Mouse (Mus musculus) hindbrain, embryonic 14.5 days (tissue): ENCODE data around the gene Stac3. TPM values are rescaled to one million over a fixed set of nuclear protein-coding genes. Genes with fewer than 3 reads are reported as not detected.

Experiments used
- ATAC-seq: fragments of 200-750 bp; cut with Nextera tagmentation; 2 replicates; pipeline ENCODE4 v1.8.0; 2017; ENCODE audit warnings: moderate number of reproducible peaks, mild to moderate bottlenecking, moderate TSS enrichment, moderate library complexity; ENCODE audit not compliant: low FRiP score
- DNase-seq: peaks from one replicate; pipeline ENCODE4 v3.0.0-alpha.2; 2015; ENCODE audit warnings: low spot score
- H3K27ac ChIP-seq: fragments of 300-500 bp; sonication (generic); 2 replicates; pipeline ENCODE4 v1.5.1; 2014; ENCODE audit warnings: mild to moderate bottlenecking, moderate library complexity
- H3K27me3 ChIP-seq: fragments of 300-500 bp; sonication (generic); 2 replicates; pipeline ENCODE4 v1.6.1; 2014; ENCODE audit warnings: mild to moderate bottlenecking, low read length, mixed read lengths; ENCODE audit not compliant: control insufficient read depth, insufficient read depth
- H3K36me3 ChIP-seq: fragments of 300-500 bp; sonication (generic); replicated peaks from 2 replicates; pipeline ENCODE4 v1.6.1; 2014; ENCODE audit not compliant: control insufficient read depth, insufficient read depth
- H3K4me1 ChIP-seq: fragments of 300-500 bp; sonication (generic); replicated peaks from 2 replicates; pipeline ENCODE4 v1.6.1; 2014; ENCODE audit warnings: antibody characterized with exemption, low read length, mixed read lengths; ENCODE audit not compliant: control insufficient read depth, insufficient read depth
- H3K4me2 ChIP-seq: fragments of 300-500 bp; sonication (generic); replicated peaks from 2 replicates; pipeline ENCODE4 v1.6.1; 2014; ENCODE audit warnings: mild to moderate bottlenecking, moderate library complexity
- H3K4me3 ChIP-seq: fragments of 300-500 bp; sonication (generic); replicated peaks from 2 replicates; pipeline ENCODE4 v1.5.1; 2014; ENCODE audit warnings: mild to moderate bottlenecking, low read length
- H3K9ac ChIP-seq: fragments of 300-500 bp; sonication (generic); 2 replicates; pipeline ENCODE4 v1.6.1; 2014
- H3K9me3 ChIP-seq: fragments of 300-500 bp; sonication (generic); 2 replicates; pipeline ENCODE4 v1.6.1; 2016; ENCODE audit warnings: low read length; ENCODE audit not compliant: control insufficient read depth
- WGBS: fragments of 180-500 bp; shearing (Covaris S2); extraction: QIAGEN DNeasy Blood & Tissue Kit; methylation state at CpG from one replicate; pipeline ENCODE4 v1.1.7; 2014; 5-methylcytosine and 5-hydroxymethylcytosine counted together
- polyA plus RNA-seq: library from polyadenylated mRNA; unstranded; fragments of >200 nt; fragmentation: Nextera tagmentation; extraction: Ambion mirVana; gene quantifications from 2 replicates; pipeline ENCODE4 v1.2.1, GENCODE M21; 2014

The Stac3 gene
- polyA plus RNA-seq, 1 experiment from 2014 or later, result not detected

GRCm38 (mm10) chr10:127544375-127544774 lies 42.9 kb downstream of the Stac3 start:
- no peaks in the 10 kb centered on the region for H3K9me3 ChIP-seq
- H3K4me3 ChIP-seq, result no peak overlapping the region
- H3K9ac ChIP-seq, result no peak overlapping the region
- no peak overlapping the region for H3K4me2 ChIP-seq
- H3K36me3 ChIP-seq, result peaks cover 100% of the 10 kb centered on the region
- DNase-seq, result no peak
- H3K4me1 ChIP-seq, result no peaks in the 10 kb centered on the region
- no peak for ATAC-seq
- H3K27me3 ChIP-seq, result no peaks in the 10 kb centered on the region
- WGBS, result 95% methylated on average over 20 of the region's 20 CpGs
- H3K27ac ChIP-seq, result no peak overlapping the region

DNA sequence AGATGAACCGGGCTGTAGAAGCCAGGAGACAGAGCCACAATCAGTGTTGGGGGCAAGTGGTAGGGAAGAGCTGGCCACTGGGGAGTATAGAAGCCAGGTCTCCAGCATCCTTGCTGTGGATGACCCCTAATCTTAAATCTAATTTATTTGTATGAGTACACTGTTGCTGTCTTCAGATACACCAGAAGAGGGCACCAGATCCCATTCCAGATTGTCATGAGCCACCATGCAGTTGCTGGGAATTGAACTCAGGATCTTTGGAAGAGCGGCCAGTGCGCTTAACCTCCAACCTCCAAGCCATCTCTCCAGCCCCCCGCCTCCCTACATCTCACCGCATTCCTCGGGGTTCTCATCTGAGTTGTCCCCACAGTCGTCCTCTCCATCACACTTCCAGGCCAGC lies 45.0 kb downstream of the Stac3 start:
- peaks cover 100% of the 10 kb centered on the region for H3K36me3 ChIP-seq
- H3K4me1 ChIP-seq, result no peaks in the 10 kb centered on the region
- no peak overlapping the region for H3K4me2 ChIP-seq
- ATAC-seq (no peak), DNase-seq (no peak)
- H3K27ac ChIP-seq, result no peak overlapping the region
- H3K27me3 ChIP-seq, result no peaks in the 10 kb centered on the region
- no peaks in the 10 kb centered on the region for H3K9me3 ChIP-seq
- no peak overlapping the region for H3K9ac ChIP-seq
- H3K4me3 ChIP-seq, result no peak overlapping the region
- WGBS, result 93% methylated on average over 7 of the region's 7 CpGs

GRCm38 (mm10) chr10:127548236-127548635 lies 46.8 kb downstream of the Stac3 start:
- Histone ChIP-seq H3K4me2 (no peak overlapping the region), H3K9me3 (no peaks in the 10 kb centered on the region), H3K9ac (no peak overlapping the region), H3K36me3 (peaks cover 100% of the 10 kb centered on the region), H3K27ac (no peak overlapping the region), H3K4me3 (no peak overlapping the region), H3K27me3 (no peaks in the 10 kb centered on the region), H3K4me1 (no peaks in the 10 kb centered on the region)
- no peak for ATAC-seq
- DNase-seq, result no peak
- 93% methylated on average over 15 of the region's 15 CpGs for WGBS

DNA sequence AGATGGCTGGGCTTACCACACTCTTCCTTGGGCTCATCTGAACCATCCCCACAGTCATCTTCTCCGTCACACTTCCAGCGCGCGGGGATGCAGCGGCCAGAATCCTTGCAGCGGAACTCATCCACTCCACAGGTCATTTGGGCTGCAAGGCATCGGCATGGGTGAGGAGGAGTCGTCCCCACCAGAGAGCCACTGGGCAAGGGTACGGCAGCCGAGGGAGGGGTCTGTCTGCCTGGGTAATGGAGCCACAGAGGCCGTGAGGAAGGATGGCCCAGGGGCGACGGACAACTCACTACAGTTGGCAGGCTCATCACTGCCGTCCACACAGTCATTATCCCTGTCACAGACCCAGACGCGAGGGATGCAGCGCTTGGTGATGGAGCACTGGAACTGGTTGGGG lies 48.4 kb downstream of the Stac3 start:
- 84% methylated on average over 17 of the region's 17 CpGs for WGBS

DNA sequence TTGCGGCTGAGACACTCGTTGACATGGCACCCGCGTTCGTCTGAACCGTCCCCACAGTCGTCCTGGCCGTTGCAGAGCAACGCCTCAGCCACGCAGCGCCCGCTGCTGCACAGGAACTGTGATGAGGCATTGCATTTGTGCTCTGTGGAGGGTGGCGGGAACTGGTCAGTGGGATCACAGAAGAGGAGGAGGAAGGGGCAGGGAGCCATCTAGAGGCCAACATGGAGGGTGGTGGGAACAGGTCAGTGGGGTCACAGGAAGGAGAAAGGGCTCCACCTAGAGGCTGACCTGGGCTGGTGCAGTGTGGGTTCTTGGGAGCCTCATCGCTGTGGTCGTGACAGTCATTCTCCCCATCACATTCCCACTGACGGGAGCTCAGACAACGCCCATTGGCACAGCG lies 54.2 kb downstream of the Stac3 start:
- Histone ChIP-seq H3K4me3 (no peak overlapping the region), H3K9ac (no peak overlapping the region), H3K27me3 (no peaks in the 10 kb centered on the region), H3K4me2 (no peak overlapping the region), H3K27ac (no peak overlapping the region), H3K36me3 (peaks cover 99% of the 10 kb centered on the region), H3K4me1 (no peaks in the 10 kb centered on the region), H3K9me3 (no peaks in the 10 kb centered on the region)
- 63% methylated on average over 18 of the region's 18 CpGs for WGBS
- no peak for DNase-seq
- ATAC-seq, result peak; percentile 28; the same call in 1 of the 2 replicates

More for the DNA sequence above, 48.4 kb downstream of the Stac3 start:
- Histone ChIP-seq H3K4me2 (no peak overlapping the region), H3K36me3 (peaks cover 100% of the 10 kb centered on the region), H3K9me3 (no peaks in the 10 kb centered on the region), H3K4me3 (no peak overlapping the region), H3K4me1 (no peaks in the 10 kb centered on the region), H3K27ac (no peak overlapping the region), H3K9ac (no peak overlapping the region), H3K27me3 (no peaks in the 10 kb centered on the region)
- ATAC-seq (no peak), DNase-seq (no peak)

GRCm38 (mm10) chr10:127557397-127557796 lies 55.9 kb downstream of the Stac3 start:
- no peak overlapping the region for H3K27ac ChIP-seq
- ATAC-seq (no peak), DNase-seq (no peak)
- H3K9ac ChIP-seq, result no peak overlapping the region
- no peaks in the 10 kb centered on the region for H3K4me1 ChIP-seq
- H3K36me3 ChIP-seq, result peaks cover 99% of the 10 kb centered on the region
- no peak overlapping the region for H3K4me3 ChIP-seq
- no peaks in the 10 kb centered on the region for H3K9me3 ChIP-seq
- no peaks in the 10 kb centered on the region for H3K27me3 ChIP-seq
- no peak overlapping the region for H3K4me2 ChIP-seq
- 88% methylated on average over 13 of the region's 13 CpGs for WGBS

Other genes with a start within 250 kb of the Stac3 start
- 118 and 129 TPM in 2 replicates for gene Kif5a, start 238.3 kb upstream of the Stac3 start, polyA plus RNA-seq
- 281 and 296 TPM in 2 replicates for gene Dctn2, start 235.3 kb upstream of the Stac3 start, polyA plus RNA-seq
- 16.2 and 20.0 TPM in 2 replicates for gene Mbd6, start 212.7 kb upstream of the Stac3 start, polyA plus RNA-seq
- gene Mars, start 189.9 kb upstream of the Stac3 start, polyA plus RNA-seq, result 113 and 124 TPM in 2 replicates
- 0.88 and 1.1 TPM in 2 replicates for gene Arhgap9, start 179.7 kb upstream of the Stac3 start, polyA plus RNA-seq
- 1.3 and 1.6 TPM in 2 replicates for gene Gli1, start 159.7 kb upstream of the Stac3 start, polyA plus RNA-seq
- 0.04 TPM in 1 of 2 replicates, not detected in the other for gene Inhbe, start 147.3 kb upstream of the Stac3 start, polyA plus RNA-seq
- gene Inhbc, start 131.3 kb upstream of the Stac3 start, polyA plus RNA-seq, result not detected in 2 replicates
- 32.3 and 37.8 TPM in 2 replicates for gene R3hdm2, start 121.4 kb upstream of the Stac3 start, polyA plus RNA-seq
- gene Ndufa4l2, start 13.3 kb downstream of the Stac3 start, polyA plus RNA-seq, result 12.7 and 18.0 TPM in 2 replicates
- gene Shmt2, start 20.8 kb downstream of the Stac3 start, polyA plus RNA-seq, result 45.6 and 47.4 TPM in 2 replicates
- 94.1 and 105 TPM in 2 replicates for gene Nxph4, start 32.9 kb downstream of the Stac3 start, polyA plus RNA-seq
- gene Lrp1, start 119.5 kb downstream of the Stac3 start, polyA plus RNA-seq, result 118 and 119 TPM in 2 replicates
- 4.7 and 5.5 TPM in 2 replicates for gene Stat6, start 141.3 kb downstream of the Stac3 start, polyA plus RNA-seq
- gene Nemp1, start 165.2 kb downstream of the Stac3 start, polyA plus RNA-seq, result 3.3 and 4.3 TPM in 2 replicates
- 2.3 and 2.6 TPM in 2 replicates for gene Nab2, start 166.9 kb downstream of the Stac3 start, polyA plus RNA-seq
- 0.37 and 0.76 TPM in 2 replicates for gene Myo1a, start 203.5 kb downstream of the Stac3 start, polyA plus RNA-seq
- 0.41 and 0.44 TPM in 2 replicates for gene Tac2, start 222.8 kb downstream of the Stac3 start, polyA plus RNA-seq
- gene Zbtb39, start 237.9 kb downstream of the Stac3 start, polyA plus RNA-seq, result 4.3 and 4.7 TPM in 2 replicates